Mouse (Mus musculus) NIH3T3 (cell line): Measurements from ENCODE around the gene Necap2.
A peak's percentile ranks its signal among the peaks of the same experiment; 100 is the strongest.

ENCODE experiments used
- DNase-seq: peaks from one replicate; pipeline ENCODE4 v3.0.0-alpha.2; 2012; ENCODE audit warnings: low read depth

Necap2 gene

DNA sequence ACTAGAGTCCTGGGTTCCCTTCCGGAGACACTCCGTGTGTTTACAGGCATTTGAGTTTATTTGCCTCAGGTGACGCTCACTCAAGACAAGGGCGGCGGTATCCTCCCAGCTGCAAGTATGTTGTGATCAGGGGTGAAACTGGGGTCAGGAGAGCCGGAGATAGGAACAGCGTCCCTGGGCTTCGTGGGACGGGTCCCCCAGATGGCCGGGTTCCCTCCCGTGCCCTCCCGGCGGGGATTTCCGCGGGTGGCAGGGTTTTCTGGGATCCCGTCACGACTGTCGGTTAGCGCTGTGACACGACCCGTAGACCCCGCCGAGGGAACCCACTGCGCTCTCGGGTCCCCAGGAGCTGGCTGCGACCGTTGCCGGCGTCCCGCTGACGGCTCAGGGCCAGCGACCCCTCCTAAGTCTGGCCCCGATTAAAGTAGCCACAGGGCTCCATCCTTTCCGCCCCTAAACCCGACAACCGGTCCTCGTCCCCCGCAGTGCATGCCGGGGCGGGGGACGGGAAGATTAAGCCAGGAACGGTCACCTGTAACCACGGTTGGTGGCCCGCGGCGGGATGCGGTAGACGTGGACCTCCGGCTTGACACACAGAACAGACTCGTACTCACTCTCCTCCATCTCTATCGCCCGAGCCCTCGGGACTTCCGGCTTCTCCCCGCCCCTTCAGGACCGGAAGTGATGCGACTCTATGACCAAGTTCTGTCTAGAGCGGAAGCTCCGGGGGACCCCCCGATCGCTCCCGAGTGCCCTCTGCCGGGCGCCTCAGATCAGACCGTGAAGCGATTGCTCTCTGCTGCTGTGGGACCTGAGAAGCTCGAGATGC is at the start of gene Necap2:
Gene Necap2, minus strand, starts transcription at position 677 of the 829 bp plus-strand sequence.
- peak; percentile 96 for DNase-seq

GRCm38 (mm10) chr4:141123065-141123464 is 44.9 kb upstream of the Necap2 start:
- no peak for DNase-seq

GRCm38 (mm10) chr4:141122663-141123062 is 44.5 kb upstream of the Necap2 start:
- DNase-seq = no peak

DNA sequence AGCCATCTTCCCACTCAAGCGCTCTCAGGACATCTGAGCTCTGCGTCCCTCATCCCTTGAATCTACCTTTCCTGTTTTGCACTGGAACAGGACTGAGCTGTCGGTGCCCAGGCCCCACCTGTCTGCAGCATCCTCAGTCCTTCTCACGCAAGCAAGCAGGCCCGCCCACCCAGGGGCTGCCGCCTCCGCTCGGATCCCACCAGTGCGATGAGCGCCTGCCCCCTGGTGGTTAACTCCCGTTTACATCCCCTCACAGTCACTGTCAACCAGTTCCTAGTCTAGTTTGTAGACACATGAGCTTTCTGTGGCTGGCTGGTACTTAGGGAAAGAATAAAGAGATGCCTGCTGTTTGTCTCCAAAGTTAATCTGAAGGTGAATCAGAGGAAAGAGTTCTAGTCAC is 42.5 kb upstream of the Necap2 start:
- DNase-seq = no peak

DNA sequence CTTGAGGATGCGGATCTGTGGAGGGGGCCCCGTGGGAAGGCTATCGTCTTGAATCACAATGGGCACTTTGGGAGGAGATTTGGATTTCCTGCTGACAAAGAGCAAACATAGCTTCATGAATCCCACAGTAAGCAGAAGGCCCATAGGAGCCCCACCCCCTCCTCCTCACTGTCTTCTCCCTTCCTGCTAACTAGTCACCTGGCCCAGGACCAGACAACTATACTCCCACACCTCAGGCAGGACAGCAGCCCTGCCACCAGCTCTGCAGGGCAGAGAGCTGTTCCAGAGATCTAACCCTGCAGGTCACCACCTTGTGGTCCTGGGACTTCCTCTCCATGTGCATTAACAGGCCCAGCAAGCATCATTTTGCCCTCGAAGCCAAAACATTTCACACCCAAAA is 40.5 kb upstream of the Necap2 start:
- DNase-seq = no peak

- no peak for DNase-seq
These were observed 37.2 kb upstream of the Necap2 start for GRCm38 (mm10) chr4:141115398-141115797.

GRCm38 (mm10) chr4:141114521-141114981 is 36.4 kb upstream of the Necap2 start:
- DNase-seq = no peak

DNA sequence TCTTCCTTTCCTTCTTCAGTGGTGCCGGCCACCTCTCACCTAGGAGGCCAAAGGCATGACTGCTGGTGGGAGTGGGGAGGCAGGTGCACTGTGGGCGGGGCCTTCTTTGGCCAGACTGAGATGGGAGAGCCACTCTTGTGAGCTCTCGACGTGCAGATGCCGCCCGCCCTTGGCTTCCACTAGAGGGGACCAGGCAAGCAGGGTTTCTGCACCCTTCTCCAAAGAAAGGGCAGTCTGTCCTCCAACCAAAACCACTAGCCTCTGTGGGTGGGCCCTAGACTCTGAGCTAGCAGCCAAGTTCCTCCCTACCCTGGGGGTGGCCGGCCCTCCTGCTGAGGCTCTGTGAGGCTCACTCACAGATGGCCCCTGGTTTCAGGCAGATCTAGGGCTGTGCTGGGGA is 35.7 kb upstream of the Necap2 start:
- no peak for DNase-seq

GRCm38 (mm10) chr4:141108196-141108732 is 30.1 kb upstream of the Necap2 start:
- no peak for DNase-seq

GRCm38 (mm10) chr4:141106526-141107183 is 28.5 kb upstream of the Necap2 start:
- DNase-seq = no peak

DNA sequence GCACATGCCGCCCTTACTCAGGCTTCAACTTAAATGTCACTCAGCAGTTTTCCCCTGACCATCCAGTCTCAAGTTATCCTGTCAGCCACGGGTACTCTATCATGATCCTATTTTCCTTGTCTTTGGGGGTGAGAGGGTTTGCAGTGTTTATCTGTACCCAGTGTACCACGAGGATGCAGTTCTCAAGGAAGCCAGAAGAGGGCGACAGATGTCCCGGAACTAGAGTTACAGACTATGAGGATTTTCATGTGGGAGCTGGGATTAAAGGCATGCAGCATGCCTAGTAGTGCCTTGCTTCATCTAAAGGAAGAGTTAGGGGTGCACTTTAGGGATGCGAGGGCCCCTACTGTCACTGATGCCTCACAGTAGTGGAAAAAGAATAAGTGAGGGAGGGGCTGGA is 23.7 kb upstream of the Necap2 start:
- DNase-seq = peak; percentile 46

GRCm38 (mm10) chr4:141101291-141101690 is 23.1 kb upstream of the Necap2 start:
- no peak for DNase-seq

DNA sequence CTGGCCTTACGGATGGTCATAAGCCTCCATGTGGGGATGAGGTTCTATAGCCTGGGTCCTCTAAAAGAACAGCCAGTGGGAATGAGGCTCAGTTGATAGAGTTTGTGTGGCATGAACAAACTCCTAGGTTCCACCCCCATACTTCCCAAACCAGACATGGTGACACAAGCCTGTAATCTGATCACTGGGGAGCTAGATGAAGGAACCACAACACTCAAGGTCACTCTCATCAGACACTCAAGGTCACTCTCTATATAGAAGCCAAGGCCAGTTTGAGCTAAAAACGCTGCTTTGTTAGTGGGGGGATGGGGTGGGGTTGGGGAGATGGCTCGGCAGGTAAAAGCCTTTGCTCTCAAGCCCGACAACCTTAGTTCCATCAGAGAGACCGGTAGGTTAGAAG is 21.8 kb upstream of the Necap2 start:
- DNase-seq = no peak

DNA sequence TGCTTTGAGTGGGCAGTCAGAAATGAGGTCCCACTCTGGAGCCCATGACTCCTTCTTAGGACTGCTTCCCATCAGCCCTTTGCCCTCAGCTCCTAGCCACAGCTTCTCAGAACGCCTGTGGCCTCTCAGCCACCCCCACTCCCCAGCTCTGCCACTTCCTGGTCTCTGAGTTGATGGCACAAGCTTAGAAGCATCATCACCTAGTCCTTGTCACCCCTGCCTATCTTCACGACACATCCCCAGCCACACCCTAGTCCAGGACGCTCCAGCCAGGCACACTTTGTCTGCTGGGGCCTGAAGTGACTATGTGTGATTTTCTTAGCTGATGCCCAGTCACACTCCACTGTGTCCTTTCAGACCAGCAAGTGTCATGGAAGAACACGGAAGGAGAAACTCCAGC is 20.8 kb upstream of the Necap2 start:
- no peak for DNase-seq

GRCm38 (mm10) chr4:141096710-141097109 is 18.6 kb upstream of the Necap2 start:
- no peak for DNase-seq

- no peak for DNase-seq
These were observed 16.9 kb upstream of the Necap2 start for GRCm38 (mm10) chr4:141095016-141095415.

GRCm38 (mm10) chr4:141088714-141089113 is 10.6 kb upstream of the Necap2 start:
- peak; percentile 31 for DNase-seq

DNA sequence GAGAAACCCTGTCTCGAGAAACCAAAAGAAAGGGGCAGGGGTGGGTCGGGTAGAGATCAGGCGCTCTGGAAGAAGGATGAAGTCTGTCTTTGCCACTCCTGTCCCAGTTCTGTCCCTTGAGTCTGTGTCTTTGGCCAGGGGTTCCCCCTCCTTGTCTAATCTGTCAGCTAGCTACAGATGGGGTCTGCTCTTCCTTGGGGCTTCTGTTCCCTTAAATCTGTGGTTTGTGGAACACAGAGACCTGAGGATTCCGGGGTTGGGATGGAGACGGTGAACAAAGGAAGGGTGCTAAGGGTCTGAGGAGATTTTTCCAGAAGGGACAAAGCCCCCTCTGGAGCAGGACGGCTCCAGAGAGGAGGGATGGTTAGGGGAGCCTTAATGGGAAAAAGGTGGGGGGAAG is 9.9 kb upstream of the Necap2 start, which contains the start of gene Spata21:
Gene Spata21, plus strand, starts transcription at position 301 of the 400 bp plus-strand sequence.
- DNase-seq = no peak

GRCm38 (mm10) chr4:141086862-141087261 is 8.7 kb upstream of the Necap2 start:
- DNase-seq = no peak

GRCm38 (mm10) chr4:141078510-141079137 is 467 bp upstream of the Necap2 start:
- no peak for DNase-seq

- DNase-seq = no peak
These were observed 1.2 kb downstream of the Necap2 start for GRCm38 (mm10) chr4:141076761-141077506.

- no peak for DNase-seq
These were observed 4.0 kb downstream of the Necap2 start for GRCm38 (mm10) chr4:141074109-141074508.
